Mouse (Mus musculus): Measurements from ENCODE around the gene Osbpl3. TPM values are rescaled to one million over a fixed set of nuclear protein-coding genes. Genes with fewer than 3 reads are reported as not detected.
A peak's percentile ranks its signal among the peaks of the same experiment; 100 is the strongest.

The Osbpl3 gene
- total RNA-seq, 4 experiments from 2014 or later: 50.9 to 211 (median 116) TPM

DNA sequence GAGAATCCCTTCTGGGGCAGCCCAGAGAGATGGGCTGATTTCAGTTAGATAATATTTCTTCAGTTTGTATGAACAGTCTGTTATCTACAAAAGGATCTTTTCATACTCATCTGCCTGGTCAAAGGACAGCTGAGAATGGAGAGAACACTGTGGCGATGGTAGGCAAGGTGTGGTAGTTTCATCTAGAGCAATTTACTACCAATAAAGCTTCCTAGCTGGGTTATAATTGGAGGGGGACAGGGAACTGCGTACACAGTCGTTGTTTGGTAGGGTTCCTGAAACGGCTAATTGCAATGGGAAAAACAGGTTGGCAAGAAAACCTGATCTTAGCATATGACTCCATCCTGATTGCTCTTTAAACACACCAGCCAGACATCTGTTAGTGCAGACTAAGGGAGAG is 182.1 kb downstream of the Osbpl3 start:
- DNase-seq: no peak

DNA sequence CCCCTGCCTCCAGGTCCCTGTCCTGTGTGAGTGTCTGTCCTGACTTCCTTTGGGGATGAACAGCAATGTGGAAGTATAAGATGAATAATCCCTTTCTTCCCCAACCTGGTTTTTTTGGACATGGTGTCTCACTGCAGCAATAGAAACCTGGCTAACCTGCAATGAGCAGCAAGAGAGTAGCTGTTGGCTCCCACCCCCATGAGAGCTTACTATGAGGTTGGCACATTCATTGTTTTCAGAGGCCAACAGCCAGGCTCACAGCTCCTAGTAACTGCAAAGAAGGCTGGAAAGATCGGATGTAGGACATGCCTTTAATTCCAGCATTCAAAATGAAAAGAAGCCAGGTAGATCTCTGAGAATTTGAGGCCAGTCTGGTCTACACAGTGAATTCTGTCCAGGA is 182.6 kb downstream of the Osbpl3 start:
- no peak for DNase-seq

DNA sequence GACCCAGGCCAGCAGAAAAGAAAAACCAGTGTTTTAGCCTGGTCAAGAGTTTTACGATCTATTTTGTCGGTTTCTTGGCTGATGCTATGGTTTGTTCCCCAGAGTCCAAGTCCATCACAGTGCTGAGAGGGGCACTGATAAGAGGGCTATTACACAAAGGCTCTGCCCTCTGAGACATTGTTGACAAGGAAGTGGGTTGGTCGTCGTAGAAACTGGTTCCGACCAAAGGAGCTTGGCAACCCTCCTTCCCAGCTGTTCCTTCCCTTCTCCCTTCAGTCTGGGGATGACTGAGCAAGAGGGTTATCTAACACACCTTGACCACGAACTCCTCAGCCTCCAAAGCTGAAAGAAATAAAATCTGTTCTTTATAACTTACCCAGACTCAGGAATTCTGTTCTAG is 192.3 kb downstream of the Osbpl3 start, which contains the start of gene Gsdme:
Gene Gsdme, minus strand, starts transcription at position 193 of the 400 bp plus-strand sequence.
- DNase-seq: no peak

DNA sequence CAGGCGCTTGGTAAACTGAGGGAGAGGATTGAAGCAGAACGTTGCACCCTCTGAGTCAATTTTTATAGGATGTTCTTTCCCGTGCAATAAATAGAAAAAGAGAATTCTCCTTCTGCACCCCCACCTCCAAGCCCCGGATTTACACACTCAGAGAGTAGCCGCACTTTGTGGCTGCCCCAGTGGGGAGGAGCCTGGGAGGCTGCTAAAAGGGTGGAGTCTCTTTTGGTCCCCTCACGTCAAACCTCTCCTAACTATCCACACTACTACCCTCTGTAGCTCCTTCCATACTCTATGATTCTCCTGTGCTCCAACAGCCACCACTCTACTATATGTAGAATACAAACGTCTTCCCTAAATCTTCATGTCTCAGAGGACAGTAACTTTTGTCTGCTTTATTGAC is 193.7 kb downstream of the Osbpl3 start:
- DNase-seq: no peak

DNA sequence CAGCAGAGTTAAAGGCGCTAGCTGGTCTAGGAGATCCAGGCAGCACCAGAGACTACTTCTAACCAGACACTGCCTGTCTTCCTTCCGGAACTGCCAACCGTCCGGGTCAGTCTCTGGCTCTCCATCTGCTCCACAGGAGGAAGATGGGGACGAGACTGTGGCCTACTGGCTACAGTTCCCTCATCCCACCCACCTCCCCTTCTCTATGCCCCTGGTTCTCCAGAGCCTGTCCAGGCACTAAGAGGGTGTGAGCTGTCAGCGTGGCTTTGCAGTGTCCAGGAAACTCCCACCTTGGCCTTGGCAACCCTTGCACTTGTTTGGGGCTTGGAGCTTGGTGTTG is 194.1 kb downstream of the Osbpl3 start:
- DNase-seq: no peak

DNA sequence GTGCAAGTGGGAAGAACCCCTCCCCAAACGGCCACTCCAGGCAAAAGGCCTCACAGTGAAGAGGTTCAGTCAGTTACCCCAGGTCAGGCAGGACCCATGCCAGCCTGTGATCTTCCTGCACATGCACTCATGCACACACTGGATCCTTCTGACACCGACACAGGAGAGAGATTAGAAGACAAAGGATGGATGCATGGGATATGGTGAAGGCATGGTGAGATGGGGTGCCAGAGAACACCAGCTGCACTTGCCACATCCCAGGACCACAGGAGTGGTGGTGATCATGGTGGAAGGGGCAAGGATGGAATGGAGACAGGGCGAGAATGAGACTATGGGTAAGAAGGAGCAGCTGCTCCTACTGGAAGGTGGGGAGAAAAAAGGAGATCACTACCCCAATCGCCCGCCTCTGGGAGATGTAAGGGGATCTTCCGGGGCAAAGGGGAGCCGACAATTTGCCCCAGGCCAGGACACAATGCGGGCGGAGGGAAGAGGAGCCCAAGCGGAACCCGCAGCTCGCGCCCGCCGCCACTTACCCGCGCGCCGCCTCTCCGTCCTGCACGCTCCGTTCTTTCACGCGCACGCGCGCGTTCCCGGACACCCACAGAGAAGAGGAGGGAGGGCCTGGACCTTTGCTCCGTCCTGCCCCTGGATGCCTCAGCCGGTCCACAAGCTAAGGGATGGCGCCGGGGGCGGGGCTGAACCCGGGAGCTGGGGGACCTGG is 194.6 kb downstream of the Osbpl3 start:
- DNase-seq: peak; percentile 71

DNA sequence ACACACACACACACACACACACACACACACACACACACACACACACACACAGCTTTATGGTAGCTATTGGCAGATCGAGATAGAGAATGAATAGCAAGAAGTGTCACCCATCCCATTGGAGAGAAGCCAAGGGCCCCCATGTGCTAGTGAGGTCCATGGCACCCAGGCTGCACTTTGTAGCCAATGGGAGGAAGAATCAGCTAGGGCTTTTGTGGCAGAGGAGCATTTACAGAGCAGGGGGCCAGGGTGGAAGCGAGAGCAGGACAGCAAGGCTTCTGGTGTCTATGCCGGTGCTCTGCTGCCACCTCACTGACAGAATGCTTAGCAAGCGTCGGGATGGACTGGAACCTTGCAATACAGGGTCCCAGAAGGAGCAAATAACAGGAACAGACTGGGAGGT is 200.6 kb downstream of the Osbpl3 start:
- no peak for DNase-seq

DNA sequence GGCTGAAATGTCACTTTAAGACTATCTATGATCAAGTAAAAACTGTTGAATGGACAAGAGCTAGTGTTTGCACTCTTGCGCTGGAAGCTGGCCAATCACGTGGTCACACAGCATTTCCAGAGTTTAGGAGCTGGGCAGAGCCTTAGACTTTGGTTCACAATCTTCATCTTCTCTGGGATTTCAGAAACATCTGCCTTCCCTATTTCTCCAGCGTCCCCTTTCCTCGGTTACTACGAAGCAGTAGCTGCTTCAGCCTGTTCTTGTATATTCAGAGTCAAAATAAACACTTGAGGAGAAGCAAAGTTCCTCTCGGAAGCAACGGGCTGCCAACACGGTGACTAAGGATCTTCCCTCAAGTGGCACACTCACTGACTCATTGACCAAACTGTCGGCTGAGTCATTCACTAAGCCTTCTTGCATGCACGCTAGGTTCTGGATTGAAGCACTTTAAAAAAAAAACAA is 201.2 kb downstream of the Osbpl3 start:
- DNase-seq: peak; percentile 67

DNA sequence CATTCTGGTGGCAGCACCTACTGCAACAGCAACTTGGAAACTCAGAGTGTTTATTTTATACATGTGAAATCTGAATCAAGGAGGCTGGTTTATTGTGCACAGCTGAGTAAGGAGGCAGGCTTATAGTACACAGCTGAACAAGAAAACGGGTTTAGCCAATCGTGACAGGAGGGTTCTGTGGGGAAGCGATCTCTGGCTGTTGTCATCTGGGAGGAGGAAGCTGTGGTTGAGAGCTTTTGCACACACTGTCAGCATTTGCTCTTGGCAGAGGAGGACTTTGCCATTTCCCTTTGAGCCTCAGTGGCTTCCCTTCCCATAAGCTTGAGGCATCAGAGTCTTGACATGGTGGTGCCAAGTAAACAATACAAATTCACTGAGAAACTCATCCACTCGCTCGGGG is 203.3 kb downstream of the Osbpl3 start:
- DNase-seq: no peak

DNA sequence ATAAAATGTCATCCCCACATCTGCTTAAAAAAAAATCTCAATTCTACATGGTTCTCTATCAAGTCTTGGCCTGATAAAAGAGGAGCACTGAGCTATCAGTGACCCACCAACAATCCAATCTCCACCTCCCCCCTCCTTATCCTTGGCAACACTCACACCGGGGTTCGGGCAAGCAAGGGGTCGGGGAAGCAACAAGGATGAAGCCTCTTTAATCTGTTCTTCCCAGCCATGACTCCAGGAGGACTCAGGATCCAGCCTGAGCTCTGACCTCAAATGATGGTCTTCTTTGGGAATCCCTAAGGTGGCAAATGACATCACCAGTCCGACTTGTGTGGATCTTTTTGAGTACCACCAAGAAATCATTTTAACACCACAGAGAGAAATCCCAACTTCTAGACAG is 208.2 kb downstream of the Osbpl3 start:
- DNase-seq: no peak

DNA sequence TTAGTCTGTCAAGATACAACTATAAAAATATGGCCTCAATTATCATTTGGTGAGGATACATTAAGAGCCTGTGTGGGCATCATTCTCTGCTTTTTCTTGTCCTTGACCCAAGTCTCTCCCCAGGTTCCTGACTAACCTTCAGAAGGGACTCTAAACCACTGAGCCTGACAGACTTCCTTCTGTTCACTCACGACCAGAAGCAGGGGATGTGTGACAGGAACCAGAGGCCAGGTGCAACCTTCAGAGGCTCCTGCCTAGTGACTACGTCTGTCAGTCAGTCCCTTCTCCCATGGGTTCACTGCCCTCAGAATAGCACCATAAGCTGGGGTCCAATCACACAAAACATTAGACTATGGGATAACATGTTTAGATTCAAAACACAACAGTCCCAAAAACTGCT is 208.6 kb downstream of the Osbpl3 start:
- no peak for DNase-seq

DNA sequence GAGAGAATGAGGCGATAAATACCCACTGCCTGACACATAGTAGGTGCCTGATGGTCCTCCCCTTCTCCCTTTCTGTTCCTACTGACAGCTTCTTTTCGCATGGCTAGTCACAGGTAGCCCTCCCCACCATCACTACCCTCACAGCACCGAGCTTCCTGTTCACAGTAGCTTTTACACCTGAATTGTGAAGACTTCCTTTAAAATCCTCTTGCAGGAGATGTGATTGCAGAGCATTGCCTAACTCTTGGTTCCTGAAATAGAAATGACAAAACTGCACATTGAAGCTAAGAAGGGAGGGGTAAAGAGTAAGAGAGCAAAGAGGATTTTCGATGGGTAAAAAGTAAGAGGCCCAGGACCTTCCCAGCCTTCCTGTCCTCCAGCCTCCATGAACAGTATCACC is 211.0 kb downstream of the Osbpl3 start:
- DNase-seq: no peak

DNA sequence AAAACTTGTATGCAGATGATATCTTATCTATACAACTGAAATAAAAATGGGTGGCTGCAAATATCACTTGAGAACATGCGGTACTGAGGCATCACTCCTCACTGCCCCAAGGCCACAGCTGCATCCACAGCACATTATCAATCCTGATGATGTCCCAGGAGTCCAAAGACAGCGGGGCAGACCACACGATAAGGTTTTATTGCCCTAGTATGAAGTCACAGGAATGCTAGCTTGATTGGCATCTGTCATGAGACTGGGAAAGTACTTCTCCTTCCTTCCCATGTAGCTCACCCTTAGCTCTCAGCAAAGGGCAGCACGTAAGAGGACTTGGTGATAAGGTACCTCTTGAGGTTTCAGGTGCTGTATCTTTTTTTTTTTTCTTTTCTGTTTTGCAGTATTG is 211.9 kb downstream of the Osbpl3 start:
- no peak for DNase-seq

Other genes with a start within 250 kb of the Osbpl3 start
- 1 to 10 TPM; 2.0 to 6.3 (median 3.3) TPM for gene Gsdme, start 192.3 kb downstream of the Osbpl3 start, total RNA-seq (2022)
- 10 to 100 TPM; 19.3 to 32.5 (median 28.6) TPM for gene Cycs, start 110.3 kb upstream of the Osbpl3 start, total RNA-seq (2022)
- gene 4921507P07Rik, start 140.4 kb upstream of the Osbpl3 start, total RNA-seq (2022): under 1 TPM; 0.15 to 0.23 (median 0.20) TPM
- not detected for gene Npvf, start 198.2 kb upstream of the Osbpl3 start, total RNA-seq (2022)

All from adrenal gland, adult 8-10 months (tissue).